Mouse (Mus musculus) c-Kit-positive CD71-negative TER-119-negative erythroid progenitor cells, embryonic 14.5 days (primary cell): ENCODE data around the gene Nfatc3.

Source experiments
- DNase-seq: peaks from one replicate; pipeline ENCODE4 v3.0.0-alpha.2; 2013; ENCODE audit warnings: low read depth

The Nfatc3 gene

GRCm38 (mm10) chr8:106147868-106148565 lies 89.4 kb downstream of the Nfatc3 start:
- no peak for DNase-seq

GRCm38 (mm10) chr8:106149025-106149424 lies 90.4 kb downstream of the Nfatc3 start:
- DNase-seq, result no peak

- peak; percentile 87 for DNase-seq
Measured at GRCm38 (mm10) chr8:106149801-106150652, 91.4 kb downstream of the Nfatc3 start, which contains the start of gene Pla2g15. TSS of gene Pla2g15 (plus strand) at chr8:106150399.

GRCm38 (mm10) chr8:106150653-106151000 lies 92.0 kb downstream of the Nfatc3 start:
- no peak for DNase-seq

- no peak for DNase-seq
Measured at GRCm38 (mm10) chr8:106151041-106151440, 92.4 kb downstream of the Nfatc3 start.

- no peak for DNase-seq
Measured at GRCm38 (mm10) chr8:106152876-106153275, 94.2 kb downstream of the Nfatc3 start.

GRCm38 (mm10) chr8:106157419-106157818 lies 98.8 kb downstream of the Nfatc3 start:
- no peak for DNase-seq

GRCm38 (mm10) chr8:106158381-106158780 lies 99.7 kb downstream of the Nfatc3 start:
- no peak for DNase-seq

- no peak for DNase-seq
Measured at GRCm38 (mm10) chr8:106159876-106160275, 101.2 kb downstream of the Nfatc3 start.

GRCm38 (mm10) chr8:106163251-106163650 lies 104.6 kb downstream of the Nfatc3 start:
- no peak for DNase-seq

- DNase-seq, result peak; percentile 73
Measured at GRCm38 (mm10) chr8:106165460-106165859, 106.8 kb downstream of the Nfatc3 start.

- DNase-seq, result peak; percentile 73
Measured at GRCm38 (mm10) chr8:106168356-106169016, 109.8 kb downstream of the Nfatc3 start, which contains the start of gene Slc7a6. TSS of gene Slc7a6 (plus strand) at chr8:106168857.

GRCm38 (mm10) chr8:106169017-106169933 lies 110.6 kb downstream of the Nfatc3 start:
- DNase-seq, result no peak

- DNase-seq, result no peak
Measured at GRCm38 (mm10) chr8:106169934-106170480, 111.4 kb downstream of the Nfatc3 start.

- DNase-seq, result no peak
Measured at GRCm38 (mm10) chr8:106173566-106173965, 114.9 kb downstream of the Nfatc3 start.

- DNase-seq, result no peak
Measured at GRCm38 (mm10) chr8:106176891-106177290, 118.3 kb downstream of the Nfatc3 start.

GRCm38 (mm10) chr8:106177594-106177993 lies 119.0 kb downstream of the Nfatc3 start:
- DNase-seq, result no peak

- no peak for DNase-seq
Measured at GRCm38 (mm10) chr8:106178428-106178827, 119.8 kb downstream of the Nfatc3 start.
